Mouse (Mus musculus) heart, adult 2 months (tissue): ENCODE measurements around the gene Ttc28. TPM values are rescaled to one million over a fixed set of nuclear protein-coding genes. Genes with fewer than 3 reads are reported as not detected.

Source experiments
- DNase-seq, 2 experiments: peaks; one replicate each; pipeline ENCODE4 v3.0.0; 2021
- H3K27ac ChIP-seq: fragments of 200-600 bp; 2 replicates; pipeline ENCODE4 v1.8.1; 2022
- H3K27me3 ChIP-seq: fragments of 200-500 bp; 2 replicates; pipeline ENCODE4 v1.6.1; 2012; ENCODE audit warnings: mild to moderate bottlenecking, low read length, inconsistent platforms, mixed read lengths; ENCODE audit not compliant: control insufficient read depth, insufficient read depth
- H3K36me3 ChIP-seq: fragments of 200-500 bp; 2 replicates; pipeline ENCODE4 v1.6.1; 2012; ENCODE audit warnings: low read length, inconsistent platforms; ENCODE audit not compliant: control insufficient read depth, insufficient read depth
- H3K4me1 ChIP-seq: fragments of 200-500 bp; 2 replicates; pipeline ENCODE4 v1.6.1; 2011; ENCODE audit warnings: low read length; ENCODE audit not compliant: control insufficient read depth, insufficient read depth
- H3K4me3 ChIP-seq: fragments of 200-600 bp; 2 replicates; pipeline ENCODE4 v1.8.1; 2022
- H3K79me2 ChIP-seq: fragments of 200-500 bp; replicated peaks from 2 replicates; pipeline ENCODE4 v1.6.1; 2012; ENCODE audit warnings: mild to moderate bottlenecking, inconsistent platforms, low read length, moderate library complexity, mixed read lengths; ENCODE audit not compliant: control insufficient read depth, insufficient read depth
- H3K9ac ChIP-seq: fragments of 200-500 bp; 2 replicates; pipeline ENCODE4 v1.6.1; 2012; ENCODE audit warnings: low read depth, mild to moderate bottlenecking, control low read depth, inconsistent platforms, low read length, mixed read lengths
- CTCF ChIP-seq: fragments of 200-600 bp; IDR thresholded peaks from 2 replicates; pipeline ENCODE4 v1.8.1; 2022; ENCODE audit warnings: antibody characterized with exemption, mild to moderate bottlenecking, moderate library complexity
- EP300 ChIP-seq: fragments of 200-500 bp; IDR thresholded peaks from 2 replicates; pipeline ENCODE4 v1.6.1; 2011; ENCODE audit warnings: low read depth, low read length, control low read depth; ENCODE audit not compliant: insufficient read depth
- POLR2A ChIP-seq: fragments of 200-500 bp; IDR thresholded peaks from 2 replicates; pipeline ENCODE4 v1.6.1; 2011; ENCODE audit warnings: mild to moderate bottlenecking, low read depth, low read length, control low read depth; ENCODE audit not compliant: insufficient read depth
- WGBS: fragments of 180-500 bp; shearing (Covaris S2); methylation state at CpG from one replicate; pipeline ENCODE4 v1.1.7; 2018; 5-methylcytosine and 5-hydroxymethylcytosine counted together
- intact Hi-C: fragments of 180-260 bp; cut with DNase I; formaldehyde crosslinking; loops from one replicate; pipeline ENCODE4 v1.15.1; 2025
- polyA plus RNA-seq: library from polyadenylated mRNA; depleted of rRNA; stranded (reverse); fragments of >200 nt; gene quantifications from 2 replicates; pipeline ENCODE4 v1.2.3, GENCODE M21; 2012
- total RNA-seq, 2 experiments: library from RNA; stranded (reverse); gene quantifications; 2 replicates each; pipeline ENCODE4 v1.2.3; 2021

Ttc28 gene
- total and polyA plus RNA-seq, 3 experiments, result 7.2 to 15.0 (median 12.3) TPM

- Histone ChIP-seq H3K4me1 (peaks cover 3% of the 10 kb centered on the region; the same call in 1 of the 2 replicates), H3K27ac (no peak overlapping the region), H3K79me2 (peaks cover 7% of the 10 kb centered on the region), H3K27me3 (no peaks in the 10 kb centered on the region), H3K4me3 (no peak overlapping the region), H3K36me3 (no peaks in the 10 kb centered on the region; the same call in 1 of the 2 replicates), H3K9ac (no peak overlapping the region)
- DNase-seq, result no peak
- WGBS, result 72% methylated on average over 7 of the region's 7 CpGs
- intact Hi-C loops, result loop anchor here (5.0 kb wide), 1 partner anchor 45 kb away; no protein-coding TSS in a partner anchor
- TF ChIP-seq POLR2A, result no peak
- TF ChIP-seq CTCF, result no peak
- no peak for TF ChIP-seq EP300
These were observed 157.6 kb downstream of the Ttc28 start for GRCm38 (mm10) chr5:111037123-111037748.

- Histone ChIP-seq H3K27me3 (no peaks in the 10 kb centered on the region), H3K4me1 (peaks cover 15% of the 10 kb centered on the region)
- intact Hi-C loops, result loop anchor here (5.0 kb wide), 1 partner anchor 47 kb away; no protein-coding TSS in a partner anchor
These were observed 160.2 kb downstream of the Ttc28 start for GRCm38 (mm10) chr5:111039771-111040170.

GRCm38 (mm10) chr5:111041952-111042351 is 162.3 kb downstream of the Ttc28 start:
- peaks cover 6% of the 10 kb centered on the region for H3K36me3 ChIP-seq
- intact Hi-C loops, result no loop called here
- no peak overlapping the region for H3K4me3 ChIP-seq
- H3K27me3 ChIP-seq, result no peaks in the 10 kb centered on the region
- H3K9ac ChIP-seq, result no peak overlapping the region
- no peak for TF ChIP-seq EP300
- DNase-seq, result no peak
- peaks cover 21% of the 10 kb centered on the region for H3K4me1 ChIP-seq
- H3K79me2 ChIP-seq, result peaks cover 5% of the 10 kb centered on the region; the same call in 1 of the 2 replicates
- WGBS, result 93% methylated on average over 5 of the region's 5 CpGs
- no peak overlapping the region for H3K27ac ChIP-seq

More at GRCm38 (mm10) chr5:111039771-111040170, 160.2 kb downstream of the Ttc28 start:
- no peak overlapping the region for H3K9ac ChIP-seq
- peaks cover 5% of the 10 kb centered on the region; the same call in 1 of the 2 replicates for H3K79me2 ChIP-seq
- DNase-seq, result no peak
- peaks cover 6% of the 10 kb centered on the region for H3K36me3 ChIP-seq
- H3K4me3 ChIP-seq, result no peak overlapping the region
- H3K27ac ChIP-seq, result no peak overlapping the region
- TF ChIP-seq EP300, result no peak
- TF ChIP-seq CTCF, result no peak
- TF ChIP-seq POLR2A, result no peak
- WGBS, result 79% methylated on average over 6 of the region's 6 CpGs

GRCm38 (mm10) chr5:111044193-111044592 is 164.6 kb downstream of the Ttc28 start:
- H3K27me3 ChIP-seq, result no peaks in the 10 kb centered on the region
- intact Hi-C loops, result no loop called here
- 39% methylated on average over 7 of the region's 7 CpGs for WGBS

GRCm38 (mm10) chr5:111046359-111046758 is 166.8 kb downstream of the Ttc28 start:
- WGBS, result 81% methylated on average over 6 of the region's 6 CpGs
- intact Hi-C loops, result loop anchor here (2.0 kb wide), 1 partner anchor 40 kb away; no protein-coding TSS in a partner anchor
- H3K9ac ChIP-seq, result no peak overlapping the region
- H3K27me3 ChIP-seq, result no peaks in the 10 kb centered on the region
- H3K4me3 ChIP-seq, result no peak overlapping the region
- peaks cover 30% of the 10 kb centered on the region for H3K4me1 ChIP-seq
- no peaks in the 10 kb centered on the region; the same call in 1 of the 2 replicates for H3K79me2 ChIP-seq
- H3K27ac ChIP-seq, result no peak overlapping the region
- no peak for TF ChIP-seq CTCF
- TF ChIP-seq POLR2A, result no peak
- no peak for TF ChIP-seq EP300
- no peak for DNase-seq
- peaks cover 6% of the 10 kb centered on the region for H3K36me3 ChIP-seq

More at GRCm38 (mm10) chr5:111044193-111044592, 164.6 kb downstream of the Ttc28 start:
- no peak overlapping the region for H3K27ac ChIP-seq
- DNase-seq, result no peak
- H3K4me1 ChIP-seq, result peaks cover 26% of the 10 kb centered on the region
- no peak for TF ChIP-seq EP300
- no peak for TF ChIP-seq POLR2A
- TF ChIP-seq CTCF, result no peak
- H3K79me2 ChIP-seq, result peaks cover 4% of the 10 kb centered on the region; the same call in 1 of the 2 replicates
- H3K9ac ChIP-seq, result peak overlapping the region; percentile 38
- no peak overlapping the region for H3K4me3 ChIP-seq
- H3K36me3 ChIP-seq, result peaks cover 6% of the 10 kb centered on the region

- H3K4me1 ChIP-seq, result peaks cover 30% of the 10 kb centered on the region
- WGBS, result 74% methylated on average over 14 of the region's 14 CpGs
- no peak overlapping the region for H3K9ac ChIP-seq
- no peak for DNase-seq
- TF ChIP-seq EP300 (no peak), CTCF (no peak), POLR2A (no peak)
- intact Hi-C loops, result loop anchor here (2.0 kb wide), 1 partner anchor 40 kb away; no protein-coding TSS in a partner anchor
- H3K27me3 ChIP-seq, result no peaks in the 10 kb centered on the region
- no peak overlapping the region for H3K27ac ChIP-seq
- H3K4me3 ChIP-seq, result no peak overlapping the region
- peaks cover 6% of the 10 kb centered on the region for H3K36me3 ChIP-seq
- no peaks in the 10 kb centered on the region; the same call in 1 of the 2 replicates for H3K79me2 ChIP-seq
These were observed 167.4 kb downstream of the Ttc28 start for GRCm38 (mm10) chr5:111046841-111047476.
